In the genomic region with DNA sequence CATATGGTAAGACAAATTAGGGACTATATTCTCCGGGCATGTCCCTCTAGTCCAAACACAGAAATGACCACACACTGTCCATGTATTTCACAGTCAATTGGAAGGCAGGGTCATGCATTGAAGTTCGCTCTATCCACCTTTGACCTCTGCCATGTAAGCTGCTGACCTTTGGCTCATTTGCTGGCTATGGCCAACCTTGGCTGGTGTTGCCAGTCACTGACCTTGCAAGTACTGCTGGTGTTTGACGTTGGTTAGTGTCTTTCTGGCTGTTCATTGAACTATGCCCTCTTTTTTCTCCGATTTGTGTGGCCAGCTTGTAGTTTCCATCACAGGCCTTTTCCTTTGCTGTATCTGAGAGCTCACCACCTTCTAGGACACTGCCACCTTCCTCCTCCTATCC, we compare ENCODE assay signal across 24 mouse cellular contexts.
DNase-seq lines count a peak whose midpoint lies in the region; ATAC-seq and TF ChIP-seq lines count a peak whose summit lies in the region.
"Had no signal": no experiment of that assay in that cellular context is flagged by ENCODE, and none has a peak within 500 bp of the region (broad histone marks: within the 10 kb centered on the region; RNA-seq: fewer than 3 reads in every experiment).

No protein-coding gene starts in this region.

- TF ChIP-seq CTCF in heart, adult 2 months (IDR thresholded peaks at IDR 0.05): no peak

- H3K36me3 ChIP-seq in heart, adult 2 months (ENCODE audit: control insufficient read depth, insufficient read depth, low read length): no peaks in the 10 kb centered on the region
- no peaks in the 10 kb centered on the region for H3K36me3 ChIP-seq in kidney, embryonic 15.5 days
- no peaks in the 10 kb centered on the region for H3K36me3 ChIP-seq in midbrain, embryonic 11.5 days (ENCODE audit: control insufficient read depth, insufficient read depth, low read length)
- no peaks in the 10 kb centered on the region for H3K36me3 ChIP-seq in midbrain, embryonic 10.5 days
- H3K36me3 ChIP-seq: embryonic facial prominence, embryonic 10.5 days; embryonic facial prominence, embryonic 15.5 days; forebrain, embryonic 12.5 days; hindbrain, embryonic 10.5 days; hindbrain, embryonic 15.5 days; limb, embryonic 13.5 days; liver, embryonic 15.5 days; midbrain, embryonic 13.5 days had no signal

- no peak overlapping the region for H3K27ac ChIP-seq in heart, adult 2 months
- no peak overlapping the region for H3K27ac ChIP-seq in kidney, embryonic 15.5 days
- no peak overlapping the region for H3K27ac ChIP-seq in midbrain, embryonic 11.5 days (ENCODE audit: low read depth, low read length)
- H3K27ac ChIP-seq in midbrain, embryonic 10.5 days (replicated peaks): no peak overlapping the region
- H3K27ac ChIP-seq: embryonic facial prominence, embryonic 10.5 days; embryonic facial prominence, embryonic 15.5 days; forebrain, embryonic 12.5 days; hindbrain, embryonic 10.5 days; hindbrain, embryonic 15.5 days; kidney, postnatal 0 days; limb, embryonic 13.5 days; liver, embryonic 15.5 days; midbrain, embryonic 13.5 days had no signal

- WGBS in heart, adult 2 months: 83% methylated on average over 4 of the region's 4 CpGs
- 72% methylated on average over 4 of the region's 4 CpGs for WGBS in kidney, embryonic 15.5 days
- WGBS in midbrain, embryonic 11.5 days: 80% methylated on average over 4 of the region's 4 CpGs
- 70% methylated on average over 4 of the region's 4 CpGs for WGBS in midbrain, embryonic 10.5 days

- H3K79me2 ChIP-seq in heart, adult 2 months (replicated peaks; ENCODE audit: control insufficient read depth, insufficient read depth, low read length): no peaks in the 10 kb centered on the region

- intact Hi-C loops in heart, adult 2 months (cut with DNase I): no loop called here

- no peak for ATAC-seq in kidney, embryonic 15.5 days (replicated peaks; ENCODE audit: low FRiP score)
- ATAC-seq in midbrain, embryonic 11.5 days (ENCODE audit: low FRiP score): no peak
- ATAC-seq: CD4-positive, CD25-positive, alpha-beta regulatory T cell, adult 4 months; forebrain, postnatal 0 days; inflammation-experienced regulatory T-cells, adult 6 months; midbrain, embryonic 13.5 days had no signal

- no peaks in the 10 kb centered on the region for H3K27me3 ChIP-seq in heart, adult 2 months (ENCODE audit: control insufficient read depth, insufficient read depth, low read length)
- H3K27me3 ChIP-seq in kidney, embryonic 15.5 days: no peaks in the 10 kb centered on the region
- H3K27me3 ChIP-seq in midbrain, embryonic 11.5 days (ENCODE audit: control insufficient read depth, insufficient read depth, low read length): no peaks in the 10 kb centered on the region
- peaks cover 35% of the 10 kb centered on the region for H3K27me3 ChIP-seq in midbrain, embryonic 10.5 days (ENCODE audit: low read depth, poor library complexity, severe bottlenecking)
- H3K27me3 ChIP-seq: embryonic facial prominence, embryonic 15.5 days; hindbrain, embryonic 15.5 days; liver, embryonic 15.5 days; midbrain, embryonic 13.5 days had no signal

- H3K9me3 ChIP-seq in kidney, embryonic 15.5 days (replicated peaks): no peaks in the 10 kb centered on the region
- no peaks in the 10 kb centered on the region for H3K9me3 ChIP-seq in midbrain, embryonic 11.5 days (ENCODE audit: control insufficient read depth, low read length)
- no peaks in the 10 kb centered on the region for H3K9me3 ChIP-seq in midbrain, embryonic 10.5 days (replicated peaks)
- H3K9me3 ChIP-seq: embryonic facial prominence, embryonic 10.5 days; embryonic facial prominence, embryonic 15.5 days; forebrain, embryonic 12.5 days; hindbrain, embryonic 10.5 days; hindbrain, embryonic 15.5 days; limb, embryonic 13.5 days; liver, embryonic 15.5 days; midbrain, embryonic 13.5 days had no signal

- H3K4me1 ChIP-seq in heart, adult 2 months (ENCODE audit: control insufficient read depth, insufficient read depth, low read length): no peaks in the 10 kb centered on the region
- 0 out of 2 replicates have a peak, but pooled peaks cover 6% of the 10 kb centered on the region for H3K4me1 ChIP-seq in kidney, embryonic 15.5 days
- no peaks in the 10 kb centered on the region for H3K4me1 ChIP-seq in midbrain, embryonic 11.5 days (ENCODE audit: control insufficient read depth, insufficient read depth, low read length)
- peaks cover 12% of the 10 kb centered on the region for H3K4me1 ChIP-seq in midbrain, embryonic 10.5 days
- H3K4me1 ChIP-seq: liver, embryonic 15.5 days; midbrain, embryonic 13.5 days had no signal

- H3K4me3 ChIP-seq in heart, adult 2 months: no peak overlapping the region
- no peak overlapping the region for H3K4me3 ChIP-seq in kidney, embryonic 15.5 days (replicated peaks)
- H3K4me3 ChIP-seq in midbrain, embryonic 11.5 days (ENCODE audit: low read depth, low read length): no peak overlapping the region
- no peak overlapping the region for H3K4me3 ChIP-seq in midbrain, embryonic 10.5 days
- H3K4me3 ChIP-seq: embryonic facial prominence, embryonic 10.5 days; embryonic facial prominence, embryonic 15.5 days; forebrain, embryonic 12.5 days; hindbrain, embryonic 10.5 days; hindbrain, embryonic 15.5 days; limb, embryonic 13.5 days; liver, embryonic 15.5 days; midbrain, embryonic 13.5 days had no signal

- H3K4me2 ChIP-seq in kidney, embryonic 15.5 days: no peak overlapping the region
- H3K4me2 ChIP-seq in midbrain, embryonic 11.5 days: no peak overlapping the region
- H3K4me2 ChIP-seq: embryonic facial prominence, embryonic 15.5 days; forebrain, embryonic 12.5 days; hindbrain, embryonic 15.5 days; limb, embryonic 13.5 days; liver, embryonic 15.5 days; midbrain, embryonic 13.5 days had no signal

- no peak overlapping the region for H3K9ac ChIP-seq in heart, adult 2 months (ENCODE audit: low read depth, low read length)
- H3K9ac ChIP-seq in kidney, embryonic 15.5 days: no peak overlapping the region
- no peak overlapping the region for H3K9ac ChIP-seq in midbrain, embryonic 11.5 days (ENCODE audit: low read length)
- H3K9ac ChIP-seq: embryonic facial prominence, embryonic 15.5 days; forebrain, embryonic 12.5 days; forebrain, postnatal 0 days; hindbrain, embryonic 15.5 days; limb, embryonic 13.5 days; liver, embryonic 15.5 days; midbrain, embryonic 13.5 days had no signal

- TF ChIP-seq EP300 in heart, adult 2 months (IDR thresholded peaks at IDR 0.05; ENCODE audit: insufficient read depth, low read depth, low read length): no peak

- peak; percentile 67 for DNase-seq in heart, adult 11 months
- DNase-seq in heart, adult 2 months: no peak
- DNase-seq in kidney, adult 9 months: peak; percentile 84
- peak; percentile 64 for DNase-seq in midbrain, embryonic 11.5 days (ENCODE audit: low spot score, missing footprints)
- DNase-seq in midbrain, embryonic 10.5 days (ENCODE audit: low spot score): no peak
- DNase-seq in cerebellum, postnatal 10 days: no peak
- DNase-seq: cerebellum, adult 2 months; cerebellum, postnatal 25 days; forebrain, postnatal 0 days; heart, postnatal 14 days; lung, postnatal 36 days; thymus, postnatal 4 days had no signal

- no peak for TF ChIP-seq POLR2A in heart, adult 2 months (IDR thresholded peaks at IDR 0.05; ENCODE audit: insufficient read depth, low read depth, low read length)

Comparison
In these comparisons a context has a peak if more than half of its experiments do, and no peak if none do; other contexts are left out.
1. DNase-seq: peak in heart, adult 11 months (single experiment), kidney, adult 9 months (single experiment) and midbrain, embryonic 11.5 days (single experiment); none in heart, adult 2 months (0 of 2), midbrain, embryonic 10.5 days (single experiment) and cerebellum, postnatal 10 days (0 of 2).